Mouse (Mus musculus) G1E-ER4 (cell line): ENCODE data around the gene Egf. TPM values are rescaled to one million over a fixed set of nuclear protein-coding genes. Genes with fewer than 3 reads are reported as not detected.

Experiments
- GATA1 ChIP-seq: IDR thresholded peaks from one replicate; pipeline ENCODE4 v1.8.0; 2012; ENCODE audit warnings: low read length, inconsistent platforms
- polyA plus RNA-seq: library from polyadenylated mRNA; stranded (reverse); fragments of >175 nt; gene quantifications from 2 replicates; pipeline ENCODE4 v1.2.3, GENCODE M21; 2012

The Egf gene
- polyA plus RNA-seq, 1 experiment: 1.5 TPM

GRCm38 (mm10) chr3:129682389-129682788 is 72.7 kb downstream of the Egf start:
- no peak for TF ChIP-seq GATA1

- TF ChIP-seq GATA1: no peak
Measured at GRCm38 (mm10) chr3:129681841-129682240, 73.3 kb downstream of the Egf start.

- TF ChIP-seq GATA1: no peak
Measured at GRCm38 (mm10) chr3:129680258-129680657, 74.9 kb downstream of the Egf start.

GRCm38 (mm10) chr3:129675923-129676322 is 79.2 kb downstream of the Egf start:
- TF ChIP-seq GATA1: no peak

- no peak for TF ChIP-seq GATA1
Measured at GRCm38 (mm10) chr3:129663906-129664305, 91.2 kb downstream of the Egf start.

- no peak for TF ChIP-seq GATA1
Measured at GRCm38 (mm10) chr3:129658776-129659175, 96.3 kb downstream of the Egf start.

- no peak for TF ChIP-seq GATA1
Measured at GRCm38 (mm10) chr3:129657775-129658174, 97.3 kb downstream of the Egf start.

- TF ChIP-seq GATA1: no peak
Measured at GRCm38 (mm10) chr3:129657222-129657621, 97.9 kb downstream of the Egf start.

- no peak for TF ChIP-seq GATA1
Measured at GRCm38 (mm10) chr3:129656540-129656939, 98.6 kb downstream of the Egf start.

GRCm38 (mm10) chr3:129652476-129652875 is 102.6 kb downstream of the Egf start:
- TF ChIP-seq GATA1: no peak

- no peak for TF ChIP-seq GATA1
Measured at GRCm38 (mm10) chr3:129651765-129652164, 103.4 kb downstream of the Egf start.

- no peak for TF ChIP-seq GATA1
Measured at GRCm38 (mm10) chr3:129650931-129651330, 104.2 kb downstream of the Egf start.

- TF ChIP-seq GATA1: no peak
Measured at GRCm38 (mm10) chr3:129650293-129650612, 104.9 kb downstream of the Egf start.

- TF ChIP-seq GATA1: no peak
Measured at GRCm38 (mm10) chr3:129649586-129650292, 105.4 kb downstream of the Egf start.

- no peak for TF ChIP-seq GATA1
Measured at GRCm38 (mm10) chr3:129648598-129648997, 106.5 kb downstream of the Egf start.

- TF ChIP-seq GATA1: no peak
Measured at GRCm38 (mm10) chr3:129647312-129647711, 107.8 kb downstream of the Egf start.

- no peak for TF ChIP-seq GATA1
Measured at GRCm38 (mm10) chr3:129646781-129647180, 108.3 kb downstream of the Egf start.

GRCm38 (mm10) chr3:129645409-129645808 is 109.7 kb downstream of the Egf start:
- no peak for TF ChIP-seq GATA1

- TF ChIP-seq GATA1: no peak
Measured at GRCm38 (mm10) chr3:129641621-129642020, 113.5 kb downstream of the Egf start.
